Mouse (Mus musculus) right cerebral cortex, postnatal 4 days (tissue): ENCODE measurements at regions not wholly inside any gene's neighbourhood (a gene's known extent, or its start where the extent isn't known, plus 50 kb on each side); places are given as distances from the start of the nearest gene placed in this dataset.
A peak's percentile ranks its signal among the peaks of the same experiment; 100 is the strongest.

ENCODE experiments used
- DNase-seq: peaks from one replicate; pipeline ENCODE4 v3.0.0-alpha.2; 2022

DNA sequence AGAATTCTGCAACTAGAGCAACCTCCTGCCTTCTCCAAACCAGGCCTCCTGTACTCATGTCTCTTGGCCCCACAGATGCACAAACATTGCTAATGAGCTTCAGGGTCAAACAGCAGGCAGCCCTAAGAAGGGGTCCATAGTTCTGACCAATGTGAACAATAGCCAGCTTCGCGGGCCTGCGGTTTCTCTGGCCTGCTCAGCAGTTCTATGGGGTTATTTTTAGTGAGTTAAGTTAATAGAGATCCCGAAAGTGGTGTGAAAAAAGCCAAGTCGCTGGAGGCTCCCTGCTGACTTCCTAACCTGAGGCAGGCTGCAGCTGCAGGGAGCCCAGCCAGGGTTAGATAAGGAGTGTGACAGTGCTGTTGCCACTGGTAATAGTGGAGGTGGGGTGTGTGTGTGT lies 106.6 kb downstream of the Pdcd6ip start:
- no peak for DNase-seq

DNA sequence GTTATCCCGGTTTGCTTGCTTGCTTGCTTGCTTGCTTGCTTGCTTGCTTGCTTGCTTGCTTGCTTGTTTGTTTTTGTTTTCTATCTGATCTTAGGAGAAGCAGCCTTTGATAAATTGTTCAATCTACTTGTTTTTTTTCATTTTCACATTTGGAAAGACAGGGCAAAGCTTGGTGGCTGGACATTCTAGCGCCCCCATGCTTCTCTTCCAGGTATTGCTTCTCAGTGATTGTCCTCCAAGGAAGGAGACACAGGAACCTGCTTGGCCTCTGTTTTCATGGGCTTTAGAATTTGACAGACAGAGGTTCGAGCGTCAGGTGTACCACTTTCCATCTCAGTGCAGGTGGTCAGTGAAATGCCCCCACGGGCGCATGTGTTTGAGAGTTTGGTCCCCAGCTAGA lies 120.8 kb downstream of the Pdcd6ip start:
- no peak for DNase-seq

DNA sequence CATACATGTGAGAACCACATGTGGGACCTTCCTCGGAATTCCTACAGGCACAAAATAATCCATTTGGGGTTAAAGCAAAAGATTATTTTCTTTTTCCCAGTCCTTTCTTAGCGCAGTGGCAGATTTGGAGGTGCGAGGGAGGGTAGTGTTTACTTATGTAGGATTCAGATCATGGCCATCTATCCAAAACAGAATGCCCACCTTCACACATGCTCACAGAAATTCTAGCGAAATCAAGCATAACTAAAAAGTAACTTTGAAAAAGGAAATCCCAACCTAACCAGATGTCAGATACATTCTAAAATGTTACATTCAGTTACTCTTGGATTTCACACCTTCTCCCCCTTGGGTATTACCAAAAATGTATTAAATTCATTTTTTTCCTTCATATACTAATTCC lies 121.6 kb downstream of the Pdcd6ip start:
- DNase-seq = no peak

GRCm38 (mm10) chr9:113578221-113578620 lies 129.8 kb downstream of the Pdcd6ip start:
- DNase-seq = no peak

- no peak for DNase-seq
These were observed 139.2 kb downstream of the Pdcd6ip start for GRCm38 (mm10) chr9:113568849-113569248.

DNA sequence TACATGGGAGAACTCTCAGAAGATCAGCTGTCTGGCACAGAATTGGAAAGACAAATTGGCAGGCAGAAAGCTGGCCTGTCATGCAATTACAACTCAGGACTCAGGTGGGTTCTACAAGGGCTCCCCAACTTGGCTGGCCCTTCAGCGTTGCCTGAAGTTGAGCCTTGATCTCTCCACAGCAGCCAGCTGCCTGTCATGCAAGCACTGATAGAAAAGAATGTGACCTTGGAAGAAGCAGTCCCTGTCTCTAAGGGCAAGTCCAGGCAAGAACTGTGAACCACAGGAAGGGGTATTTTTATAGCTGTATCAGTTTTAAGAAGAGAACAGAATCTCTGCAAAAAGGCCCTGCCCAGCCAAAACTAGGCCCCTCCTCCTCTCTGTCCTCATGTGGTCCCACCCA lies 140.4 kb downstream of the Pdcd6ip start:
- no peak for DNase-seq

GRCm38 (mm10) chr9:113566620-113567019 lies 141.4 kb downstream of the Pdcd6ip start:
- no peak for DNase-seq

DNA sequence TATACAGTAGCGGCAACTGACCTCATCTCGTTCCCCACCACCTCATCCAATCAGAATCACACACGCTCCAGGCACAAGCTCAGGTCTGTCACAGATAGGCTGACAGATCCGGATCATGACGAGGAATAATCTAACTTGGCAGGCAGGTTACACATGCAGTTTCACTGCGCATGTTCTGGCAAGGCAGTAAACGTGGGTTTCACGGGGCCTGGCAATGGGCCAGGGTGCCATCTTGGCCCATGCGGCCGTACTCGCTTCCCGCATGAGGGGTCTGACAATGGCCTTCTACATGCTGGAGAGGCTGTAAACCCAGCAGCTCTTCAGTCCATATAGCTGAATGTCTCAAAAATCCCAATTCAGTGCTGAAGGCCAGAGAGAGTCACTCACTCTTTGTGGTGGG lies 154.1 kb downstream of the Pdcd6ip start:
- DNase-seq = no peak

DNA sequence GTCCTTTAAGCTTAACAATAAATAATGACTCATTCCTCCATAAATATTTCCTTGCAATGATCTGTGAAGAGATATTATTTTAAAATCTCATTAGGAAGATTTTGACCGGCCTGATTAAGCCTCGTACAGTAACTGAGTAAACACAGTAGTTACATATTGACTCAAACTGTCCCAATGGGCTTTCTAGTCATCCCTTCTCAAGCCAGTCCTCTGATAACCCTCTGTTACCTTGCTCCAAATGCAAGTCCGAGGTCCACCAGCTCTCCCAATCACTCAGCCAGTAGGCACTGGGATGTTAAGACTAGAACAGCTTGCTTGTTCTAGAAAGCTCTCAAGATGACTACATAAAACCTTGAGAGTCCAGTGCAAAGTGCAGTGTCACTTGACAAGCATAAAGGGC lies 160.6 kb downstream of the Pdcd6ip start:
- no peak for DNase-seq

GRCm38 (mm10) chr9:113528586-113528985 lies 179.5 kb downstream of the Pdcd6ip start:
- no peak for DNase-seq

- no peak for DNase-seq
These were observed 183.8 kb downstream of the Pdcd6ip start for GRCm38 (mm10) chr9:113524307-113524706.

DNA sequence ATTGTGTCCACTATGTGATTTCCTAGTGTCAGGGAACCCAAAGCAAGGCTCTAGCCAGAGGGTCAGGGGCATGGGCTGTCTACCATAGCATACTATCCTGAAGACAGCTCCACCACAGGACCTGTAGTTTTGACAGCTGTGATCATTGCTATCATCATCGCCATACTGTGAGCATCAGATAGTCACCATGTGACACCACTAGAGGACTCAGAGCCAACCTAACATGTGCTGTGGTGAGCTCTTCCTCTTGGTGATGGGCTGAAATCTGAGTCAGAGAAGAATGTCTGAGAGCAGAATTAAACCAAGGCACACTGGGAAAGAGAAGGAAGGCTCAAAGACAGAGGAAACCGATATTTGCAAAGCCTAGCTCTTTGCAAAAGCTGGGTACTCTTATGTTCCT lies 184.9 kb downstream of the Pdcd6ip start:
- no peak for DNase-seq

- DNase-seq = no peak
These were observed 188.3 kb downstream of the Pdcd6ip start for GRCm38 (mm10) chr9:113519727-113520126.

DNA sequence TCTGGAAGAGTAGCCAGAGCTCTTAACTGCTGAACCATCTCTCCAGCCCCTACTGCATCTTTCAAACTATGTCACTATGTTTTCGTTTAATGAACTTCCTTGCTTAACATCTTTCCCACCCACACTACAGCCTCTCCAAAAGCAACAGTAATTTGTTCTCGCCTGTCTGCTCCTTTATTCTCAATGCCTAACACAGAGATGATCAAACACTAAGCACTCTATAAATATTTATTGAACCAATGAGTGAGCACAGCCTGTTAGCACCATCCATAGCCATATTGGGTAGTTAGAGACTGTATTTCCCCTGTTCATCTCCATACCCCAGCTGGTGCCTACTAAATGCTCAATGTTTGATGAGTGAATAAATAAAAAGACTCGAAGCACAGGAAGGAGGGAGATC lies 189.6 kb downstream of the Pdcd6ip start:
- DNase-seq = no peak

GRCm38 (mm10) chr9:113517756-113518155 lies 190.3 kb downstream of the Pdcd6ip start:
- no peak for DNase-seq

- DNase-seq = no peak
These were observed 192.4 kb downstream of the Pdcd6ip start for GRCm38 (mm10) chr9:113515703-113516020.

- no peak for DNase-seq
These were observed 193.0 kb downstream of the Pdcd6ip start for GRCm38 (mm10) chr9:113514846-113515702.

DNA sequence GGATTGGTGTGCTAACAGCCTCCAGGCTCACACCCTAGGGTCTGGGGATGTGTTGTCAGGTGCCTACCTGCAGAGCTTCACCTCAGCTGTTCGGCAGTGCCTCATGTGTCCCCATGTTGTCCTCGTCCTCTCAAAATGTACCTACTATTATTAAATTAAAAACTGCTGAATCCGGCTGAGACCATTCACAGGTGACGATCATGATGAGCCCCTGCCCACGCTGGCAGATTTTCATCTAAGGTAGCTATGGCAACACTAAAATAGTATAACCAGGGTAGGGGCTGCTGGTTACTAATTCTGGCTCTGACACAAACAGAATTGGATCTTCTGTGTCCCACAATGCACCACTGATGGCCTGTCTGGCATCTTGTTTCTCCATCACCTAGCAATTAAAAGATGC lies 196.8 kb downstream of the Pdcd6ip start:
- no peak for DNase-seq

DNA sequence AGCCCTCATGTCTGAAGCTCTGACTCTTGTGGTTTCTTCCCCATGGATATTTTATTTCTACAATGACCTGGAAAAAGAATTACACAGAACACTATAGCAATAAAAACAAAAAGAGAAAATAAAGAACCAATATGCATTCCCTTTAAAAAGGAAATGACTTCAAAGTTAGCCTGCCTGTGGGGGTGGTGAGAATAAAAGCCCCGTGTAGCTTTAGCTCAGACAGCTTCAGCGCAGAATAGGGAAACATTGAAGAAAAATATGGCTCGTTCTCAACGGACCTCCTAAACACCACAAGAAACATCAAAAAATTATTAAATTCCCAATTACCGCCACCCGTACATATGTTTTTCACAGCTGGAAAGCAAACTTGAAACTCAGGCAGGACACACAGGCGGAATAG lies 198.7 kb downstream of the Pdcd6ip start:
- DNase-seq = no peak

GRCm38 (mm10) chr9:113508821-113509220 lies 199.2 kb downstream of the Pdcd6ip start:
- peak; percentile 74 for DNase-seq

GRCm38 (mm10) chr9:113507561-113508460 lies 200.2 kb downstream of the Pdcd6ip start:
- peak; percentile 48 for DNase-seq

- no peak for DNase-seq
These were observed 208.8 kb downstream of the Pdcd6ip start for GRCm38 (mm10) chr9:113499246-113499645.

- DNase-seq = no peak
These were observed 211.8 kb downstream of the Pdcd6ip start for GRCm38 (mm10) chr9:113496176-113496732.

DNA sequence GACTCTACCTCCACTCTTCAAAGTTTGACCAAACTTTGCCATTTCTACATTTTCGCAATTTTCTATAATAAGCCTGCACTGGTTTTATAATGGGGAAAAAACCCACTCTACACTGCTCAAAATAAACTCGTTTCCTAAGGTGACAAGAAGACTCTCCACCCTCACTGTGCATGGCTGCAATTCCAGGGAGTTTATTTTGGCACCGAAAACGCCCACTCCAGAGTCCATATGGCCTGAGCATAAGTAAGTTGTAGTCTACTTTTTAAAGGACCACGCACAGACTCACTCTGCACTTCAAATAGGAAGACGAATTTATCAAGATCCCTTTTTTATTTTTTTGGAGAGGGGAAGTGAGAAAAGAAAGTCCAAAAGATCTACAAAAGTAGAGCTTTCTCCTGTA lies 219.4 kb downstream of the Pdcd6ip start:
- no peak for DNase-seq
